Mouse (Mus musculus): ENCODE results near the gene Qprt.

- TF ChIP-seq HCFC1 (IDR thresholded peaks at IDR 0.05; ENCODE audit: borderline replicate concordance, insufficient read depth, low read length) = no peak
- TF ChIP-seq CHD2 (IDR thresholded peaks at IDR 0.05; ENCODE audit: low read depth, low read length) = no peak
- TF ChIP-seq ZC3H11A (IDR thresholded peaks at IDR 0.05; ENCODE audit: borderline replicate concordance, low read depth, low read length) = no peak
Observed at GRCm38 (mm10) chr7:127101451-127102016, 20.5 kb downstream of the Qprt start.

All from ES-E14 (cell line).